Mouse (Mus musculus): ENCODE data around the gene Ctnna3. TPM values are rescaled to one million over a fixed set of nuclear protein-coding genes. Genes with fewer than 3 reads are reported as not detected.

Gene Ctnna3
- polyA plus RNA-seq, 1 experiment, result 1.2 TPM

- 74% methylated on average over 3 of the region's 3 CpGs for WGBS
- TF ChIP-seq POLR2A (IDR thresholded peaks at IDR 0.05; ENCODE audit: borderline replicate concordance, control insufficient read depth, low read depth, low read length) (no peak), CTCF (IDR thresholded peaks at IDR 0.05; ENCODE audit: control insufficient read depth, insufficient read depth, low read length) (no peak)
- Histone ChIP-seq H3K27ac (ENCODE audit: control insufficient read depth, insufficient read depth, low read depth, low read length, poor library complexity) (no peak overlapping the region), H3K4me3 (replicated peaks; ENCODE audit: control insufficient read depth, low read depth, low read length) (no peak overlapping the region), H3K4me1 (ENCODE audit: control insufficient read depth, insufficient read depth, low read length) (no peaks in the 10 kb centered on the region)
Observed at GRCm38 (mm10) chr10:64879860-64880259, 1450.0 kb downstream of the Ctnna3 start.

DNA sequence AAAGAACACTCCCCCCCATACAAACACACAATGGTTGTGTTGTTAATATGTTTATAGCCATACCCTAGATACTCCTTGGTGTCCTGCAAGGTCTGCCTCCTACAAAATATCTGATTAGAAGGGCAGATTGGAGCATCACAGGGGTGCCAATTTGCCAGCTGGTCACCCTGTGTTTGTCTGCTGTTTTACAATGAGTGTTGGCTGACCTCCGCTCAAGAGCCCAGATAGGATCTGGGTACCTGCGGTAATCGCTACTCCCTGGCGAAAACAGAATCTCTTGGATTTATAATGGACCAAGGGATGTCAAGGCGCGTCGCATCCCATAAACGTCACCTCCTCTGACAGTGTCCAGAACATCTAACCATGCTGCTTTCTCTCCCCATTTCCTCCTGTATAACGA lies 1457.0 kb downstream of the Ctnna3 start:
- H3K27ac ChIP-seq (ENCODE audit: control insufficient read depth, insufficient read depth, low read depth, low read length, poor library complexity), result no peak overlapping the region
- H3K4me1 ChIP-seq (ENCODE audit: control insufficient read depth, insufficient read depth, low read length), result no peaks in the 10 kb centered on the region
- no peak overlapping the region for H3K4me3 ChIP-seq (replicated peaks; ENCODE audit: control insufficient read depth, low read depth, low read length)
- WGBS, result 81% methylated on average over 9 of the region's 9 CpGs
- TF ChIP-seq POLR2A (IDR thresholded peaks at IDR 0.05; ENCODE audit: borderline replicate concordance, control insufficient read depth, low read depth, low read length), result no peak
- no peak for TF ChIP-seq CTCF (IDR thresholded peaks at IDR 0.05; ENCODE audit: control insufficient read depth, insufficient read depth, low read length)

DNA sequence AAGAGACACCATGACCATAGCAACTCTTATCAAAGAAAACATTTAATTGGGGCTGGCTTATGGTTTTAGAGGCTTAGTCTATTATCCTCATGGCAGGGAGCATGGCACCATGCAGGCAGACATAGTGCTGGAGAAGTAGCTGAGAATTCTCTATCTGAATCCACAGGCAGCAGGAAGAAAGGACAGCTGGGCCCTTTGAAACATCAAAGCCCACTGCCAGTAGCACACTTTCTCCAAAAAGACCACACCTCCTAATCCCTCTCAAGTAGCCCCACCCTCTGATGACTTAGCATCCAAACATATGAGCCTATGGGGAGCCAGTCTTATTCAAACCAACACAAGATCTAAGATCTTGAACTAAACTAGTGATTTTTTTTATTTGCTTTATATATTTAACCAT lies 1462.6 kb downstream of the Ctnna3 start:
- no peak overlapping the region for H3K27ac ChIP-seq (ENCODE audit: control insufficient read depth, insufficient read depth, low read depth, low read length, poor library complexity)
- no peaks in the 10 kb centered on the region for H3K4me1 ChIP-seq (ENCODE audit: control insufficient read depth, insufficient read depth, low read length)
- TF ChIP-seq CTCF (IDR thresholded peaks at IDR 0.05; ENCODE audit: control insufficient read depth, insufficient read depth, low read length), result no peak
- no peak for TF ChIP-seq POLR2A (IDR thresholded peaks at IDR 0.05; ENCODE audit: borderline replicate concordance, control insufficient read depth, low read depth, low read length)
- no peak overlapping the region for H3K4me3 ChIP-seq (replicated peaks; ENCODE audit: control insufficient read depth, low read depth, low read length)

GRCm38 (mm10) chr10:64898739-64899138 lies 1468.8 kb downstream of the Ctnna3 start:
- Histone ChIP-seq H3K27ac (ENCODE audit: control insufficient read depth, insufficient read depth, low read depth, low read length, poor library complexity) (no peak overlapping the region), H3K4me1 (ENCODE audit: control insufficient read depth, insufficient read depth, low read length) (no peaks in the 10 kb centered on the region), H3K4me3 (replicated peaks; ENCODE audit: control insufficient read depth, low read depth, low read length) (no peak overlapping the region)
- WGBS, result 70% methylated on average over 1 of the region's 1 CpGs
- TF ChIP-seq POLR2A (IDR thresholded peaks at IDR 0.05; ENCODE audit: borderline replicate concordance, control insufficient read depth, low read depth, low read length) (no peak), CTCF (IDR thresholded peaks at IDR 0.05; ENCODE audit: control insufficient read depth, insufficient read depth, low read length) (no peak)

DNA sequence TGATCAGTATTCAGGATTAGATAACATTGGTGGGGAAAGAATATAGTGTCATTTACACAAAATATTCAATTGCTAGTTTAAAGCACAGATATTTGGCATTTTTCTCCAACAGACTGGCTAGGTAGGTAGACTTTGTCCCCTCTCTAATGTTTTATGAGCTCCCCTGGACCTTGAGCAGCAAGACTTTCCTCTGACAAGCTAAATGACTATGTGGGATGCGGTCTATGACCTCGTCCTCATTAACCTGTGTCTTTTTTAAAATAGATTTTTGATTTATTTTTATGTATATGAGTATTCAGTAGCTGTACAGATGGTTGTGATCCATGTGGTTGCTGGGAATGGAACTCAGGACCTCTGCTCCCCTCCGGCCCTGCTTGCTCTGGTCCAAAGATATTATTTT lies 1471.8 kb downstream of the Ctnna3 start:
- TF ChIP-seq POLR2A (IDR thresholded peaks at IDR 0.05; ENCODE audit: borderline replicate concordance, control insufficient read depth, low read depth, low read length), result no peak
- no peak for TF ChIP-seq CTCF (IDR thresholded peaks at IDR 0.05; ENCODE audit: control insufficient read depth, insufficient read depth, low read length)
- WGBS, result 74% methylated on average over 3 of the region's 3 CpGs
- H3K27ac ChIP-seq (ENCODE audit: control insufficient read depth, insufficient read depth, low read depth, low read length, poor library complexity), result no peak overlapping the region
- no peaks in the 10 kb centered on the region for H3K4me1 ChIP-seq (ENCODE audit: control insufficient read depth, insufficient read depth, low read length)
- H3K4me3 ChIP-seq (replicated peaks; ENCODE audit: control insufficient read depth, low read depth, low read length), result no peak overlapping the region

- Histone ChIP-seq H3K27ac (ENCODE audit: control insufficient read depth, insufficient read depth, low read depth, low read length, poor library complexity) (no peak overlapping the region), H3K4me3 (replicated peaks; ENCODE audit: control insufficient read depth, low read depth, low read length) (no peak overlapping the region), H3K4me1 (ENCODE audit: control insufficient read depth, insufficient read depth, low read length) (no peaks in the 10 kb centered on the region)
- 75% methylated on average over 7 of the region's 7 CpGs for WGBS
- TF ChIP-seq POLR2A (IDR thresholded peaks at IDR 0.05; ENCODE audit: borderline replicate concordance, control insufficient read depth, low read depth, low read length) (no peak), CTCF (IDR thresholded peaks at IDR 0.05; ENCODE audit: control insufficient read depth, insufficient read depth, low read length) (no peak)
Observed at GRCm38 (mm10) chr10:64940975-64941374, 1511.1 kb downstream of the Ctnna3 start.

DNA sequence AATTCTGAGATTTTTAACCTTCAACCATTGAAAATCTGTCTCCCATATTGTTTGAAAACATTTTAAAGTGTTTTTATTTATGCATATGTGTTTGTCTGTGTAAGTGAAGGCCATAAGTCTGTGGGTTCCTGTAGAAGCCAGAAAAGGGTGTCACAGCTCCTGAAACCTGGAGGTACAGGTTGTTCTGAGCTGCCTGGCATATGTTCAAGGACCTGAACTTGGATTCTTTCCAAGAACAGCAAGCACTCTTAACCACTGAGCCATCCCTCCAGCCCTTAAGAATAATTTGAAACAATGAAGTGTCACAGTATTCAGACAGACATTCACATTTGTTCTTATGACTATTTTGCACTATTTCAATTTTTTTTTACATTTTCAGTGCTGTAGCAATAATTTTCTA lies 1528.5 kb downstream of the Ctnna3 start:
- TF ChIP-seq CTCF (IDR thresholded peaks at IDR 0.05; ENCODE audit: control insufficient read depth, insufficient read depth, low read length), result no peak
- TF ChIP-seq POLR2A (IDR thresholded peaks at IDR 0.05; ENCODE audit: borderline replicate concordance, control insufficient read depth, low read depth, low read length), result no peak
- no peak overlapping the region for H3K27ac ChIP-seq (ENCODE audit: control insufficient read depth, insufficient read depth, low read depth, low read length, poor library complexity)
- no peak overlapping the region for H3K4me3 ChIP-seq (replicated peaks; ENCODE audit: control insufficient read depth, low read depth, low read length)
- no peaks in the 10 kb centered on the region for H3K4me1 ChIP-seq (ENCODE audit: control insufficient read depth, insufficient read depth, low read length)

DNA sequence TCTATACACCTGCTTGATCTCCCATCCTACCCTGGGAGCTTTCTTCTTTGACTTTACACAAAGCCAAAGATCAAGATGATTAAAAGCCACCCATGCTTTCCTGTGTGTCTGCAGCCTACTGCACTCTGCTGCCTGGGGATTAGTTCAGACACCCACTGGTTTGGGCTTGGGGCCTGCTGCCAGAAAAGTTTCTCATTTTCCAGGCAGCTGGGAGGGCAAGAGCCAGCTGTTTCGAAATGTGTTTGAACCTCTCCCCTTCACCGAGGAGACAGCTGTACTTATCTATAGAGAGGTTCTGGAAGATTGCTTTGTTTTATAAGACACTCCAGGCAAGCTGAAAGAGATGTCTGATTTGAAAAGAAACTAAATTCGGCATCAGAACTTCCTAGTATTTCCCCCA lies 1563.0 kb downstream of the Ctnna3 start:
- H3K4me3 ChIP-seq (replicated peaks; ENCODE audit: control insufficient read depth, low read depth, low read length), result no peak overlapping the region
- no peaks in the 10 kb centered on the region for H3K4me1 ChIP-seq (ENCODE audit: control insufficient read depth, insufficient read depth, low read length)
- TF ChIP-seq CTCF (IDR thresholded peaks at IDR 0.05; ENCODE audit: control insufficient read depth, insufficient read depth, low read length) (no peak), POLR2A (IDR thresholded peaks at IDR 0.05; ENCODE audit: borderline replicate concordance, control insufficient read depth, low read depth, low read length) (no peak)
- H3K27ac ChIP-seq (ENCODE audit: control insufficient read depth, insufficient read depth, low read depth, low read length, poor library complexity), result no peak overlapping the region
- 66% methylated on average over 3 of the region's 3 CpGs for WGBS

DNA sequence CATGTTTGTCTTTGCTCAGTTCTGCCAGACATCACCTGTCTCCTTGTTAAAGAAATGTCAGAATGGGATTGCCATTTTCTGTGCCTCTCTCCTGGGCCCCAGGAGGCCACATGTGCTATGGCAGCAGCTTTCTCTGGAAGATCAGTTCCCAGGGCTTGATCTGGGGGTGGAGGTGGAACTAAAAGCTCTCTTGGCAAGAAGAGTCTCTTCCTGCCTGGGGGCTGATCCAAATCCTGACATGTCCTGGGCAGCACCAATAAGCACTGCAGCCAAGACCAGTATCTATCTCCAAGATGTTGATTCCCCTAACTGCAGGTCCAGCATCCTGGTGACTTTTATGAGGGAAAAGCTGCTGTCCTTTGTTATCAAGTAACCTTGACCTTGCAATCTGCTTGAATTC lies 1583.6 kb downstream of the Ctnna3 start:
- no peak for TF ChIP-seq CTCF (IDR thresholded peaks at IDR 0.05; ENCODE audit: control insufficient read depth, insufficient read depth, low read length)
- TF ChIP-seq POLR2A (IDR thresholded peaks at IDR 0.05; ENCODE audit: borderline replicate concordance, control insufficient read depth, low read depth, low read length), result no peak
- H3K27ac ChIP-seq (ENCODE audit: control insufficient read depth, insufficient read depth, low read depth, low read length, poor library complexity), result no peak overlapping the region
- no peaks in the 10 kb centered on the region for H3K4me1 ChIP-seq (ENCODE audit: control insufficient read depth, insufficient read depth, low read length)
- H3K4me3 ChIP-seq (replicated peaks; ENCODE audit: control insufficient read depth, low read depth, low read length), result no peak overlapping the region

Data from bone marrow, adult 2 months (tissue).